Mouse (Mus musculus): ENCODE data around the gene Elf2. TPM values are rescaled to one million over a fixed set of nuclear protein-coding genes. Genes with fewer than 3 reads are reported as not detected.

Elf2 gene
- polyA plus RNA-seq, 1 experiment from 2014 or later, result 56.2 TPM

DNA sequence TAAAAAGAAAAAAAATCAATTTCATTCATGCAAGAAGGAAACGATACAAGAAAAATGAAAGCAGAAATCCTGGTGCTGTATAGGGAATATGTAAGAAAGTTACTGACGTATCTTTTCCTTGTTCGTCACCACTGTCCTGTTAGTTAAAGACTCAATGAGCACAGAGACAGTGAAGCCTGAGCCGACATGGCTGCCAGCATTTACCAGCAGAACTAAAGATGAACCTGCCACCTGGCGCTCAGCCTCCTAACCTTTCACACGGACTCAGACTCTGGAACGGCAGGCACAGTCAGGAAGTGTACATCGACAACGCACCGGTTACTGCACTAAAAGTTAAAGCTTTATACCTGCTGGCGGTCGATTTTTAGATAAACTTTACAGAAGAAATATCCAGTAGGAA lies 11.9 kb downstream of the Elf2 start:
- DNase-seq (ENCODE audit: low spot score), result no peak
- H3K36me3 ChIP-seq (ENCODE audit: insufficient read depth, low read length), result no peaks in the 10 kb centered on the region
- WGBS, result 72% methylated on average over 12 of the region's 12 CpGs

DNA sequence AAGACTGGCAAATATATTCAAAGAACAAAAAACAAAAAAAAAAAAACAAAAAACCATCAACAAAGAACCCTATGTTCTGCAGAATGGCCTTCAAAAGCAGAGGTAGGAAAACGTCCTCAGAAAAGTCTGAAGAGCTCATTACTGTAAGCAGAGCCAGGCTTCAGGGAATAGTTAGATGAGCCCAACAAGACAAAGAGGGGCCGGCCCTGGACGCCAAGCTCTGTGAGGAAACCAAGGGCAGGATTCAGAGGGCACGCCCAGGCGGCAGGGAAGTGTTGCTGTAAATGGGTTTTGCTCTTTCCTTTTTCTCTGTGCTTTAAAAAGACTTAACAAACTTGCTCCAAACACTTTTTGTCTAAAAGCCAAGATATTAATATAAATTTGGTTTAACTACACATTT lies 12.6 kb downstream of the Elf2 start:
- no peak overlapping the region for H3K27ac ChIP-seq
- 74% methylated on average over 5 of the region's 5 CpGs for WGBS
- H3K36me3 ChIP-seq (ENCODE audit: insufficient read depth, low read length), result 0 out of 2 replicates have a peak, but pooled peaks cover 4% of the 10 kb centered on the region
- H3K9me3 ChIP-seq (replicated peaks; ENCODE audit: low read length), result no peaks in the 10 kb centered on the region
- DNase-seq (ENCODE audit: low spot score), result no peak
- no peaks in the 10 kb centered on the region for H3K27me3 ChIP-seq (ENCODE audit: insufficient read depth, low read length)
- no peak for TF ChIP-seq CTCF (IDR thresholded peaks at IDR 0.05; ENCODE audit: low read depth)
- ATAC-seq (replicated peaks; ENCODE audit: low FRiP score, low read depth), result no peak
- H3K4me3 ChIP-seq (replicated peaks; ENCODE audit: low read depth, low read length), result no peak overlapping the region
- H3K4me2 ChIP-seq (ENCODE audit: low read length), result no peak overlapping the region
- H3K9ac ChIP-seq (ENCODE audit: low read depth, low read length), result no peak overlapping the region
- H3K4me1 ChIP-seq (replicated peaks; ENCODE audit: insufficient read depth, low read length), result no peaks in the 10 kb centered on the region

More for the DNA sequence above, 11.9 kb downstream of the Elf2 start:
- Histone ChIP-seq H3K4me2 (ENCODE audit: low read length) (no peak overlapping the region), H3K27me3 (ENCODE audit: insufficient read depth, low read length) (no peaks in the 10 kb centered on the region), H3K9ac (ENCODE audit: low read depth, low read length) (no peak overlapping the region), H3K4me1 (replicated peaks; ENCODE audit: insufficient read depth, low read length) (no peaks in the 10 kb centered on the region; the same call in 1 of the 2 replicates), H3K27ac (no peak overlapping the region), H3K4me3 (replicated peaks; ENCODE audit: low read depth, low read length) (no peak overlapping the region), H3K9me3 (replicated peaks; ENCODE audit: low read length) (no peaks in the 10 kb centered on the region)
- no peak for ATAC-seq (replicated peaks; ENCODE audit: low FRiP score, low read depth)
- no peak for TF ChIP-seq CTCF (IDR thresholded peaks at IDR 0.05; ENCODE audit: low read depth)

DNA sequence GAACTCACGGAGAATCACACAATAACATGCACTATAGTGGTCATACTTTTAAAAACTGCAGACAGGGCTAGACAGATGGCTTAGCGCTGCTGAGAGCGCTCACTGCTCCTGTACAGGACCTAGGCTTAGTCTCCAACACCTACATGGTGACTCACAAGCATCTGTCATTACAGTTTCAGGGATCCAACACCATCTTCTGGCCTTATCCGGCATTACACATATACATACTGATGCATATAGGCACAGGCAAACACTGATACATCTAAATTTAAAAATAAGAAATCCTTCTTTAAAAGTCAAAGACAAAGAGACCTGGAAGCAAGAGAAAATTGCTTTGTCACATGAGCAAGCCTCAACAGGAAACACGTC lies 13.1 kb downstream of the Elf2 start:
- no peak overlapping the region for H3K27ac ChIP-seq
- no peaks in the 10 kb centered on the region for H3K9me3 ChIP-seq (replicated peaks; ENCODE audit: low read length)
- ATAC-seq (replicated peaks; ENCODE audit: low FRiP score, low read depth), result no peak
- DNase-seq (ENCODE audit: low spot score), result no peak
- H3K36me3 ChIP-seq (ENCODE audit: insufficient read depth, low read length), result 0 out of 2 replicates have a peak, but pooled peaks cover 5% of the 10 kb centered on the region
- no peak overlapping the region for H3K4me3 ChIP-seq (replicated peaks; ENCODE audit: low read depth, low read length)
- H3K4me2 ChIP-seq (ENCODE audit: low read length), result no peak overlapping the region
- no peaks in the 10 kb centered on the region for H3K27me3 ChIP-seq (ENCODE audit: insufficient read depth, low read length)
- TF ChIP-seq CTCF (IDR thresholded peaks at IDR 0.05; ENCODE audit: low read depth), result peak; percentile 25; the same call in 1 of the 2 replicates
- WGBS, result 94% methylated on average over 5 of the region's 5 CpGs
- no peaks in the 10 kb centered on the region for H3K4me1 ChIP-seq (replicated peaks; ENCODE audit: insufficient read depth, low read length)
- H3K9ac ChIP-seq (ENCODE audit: low read depth, low read length), result no peak overlapping the region

DNA sequence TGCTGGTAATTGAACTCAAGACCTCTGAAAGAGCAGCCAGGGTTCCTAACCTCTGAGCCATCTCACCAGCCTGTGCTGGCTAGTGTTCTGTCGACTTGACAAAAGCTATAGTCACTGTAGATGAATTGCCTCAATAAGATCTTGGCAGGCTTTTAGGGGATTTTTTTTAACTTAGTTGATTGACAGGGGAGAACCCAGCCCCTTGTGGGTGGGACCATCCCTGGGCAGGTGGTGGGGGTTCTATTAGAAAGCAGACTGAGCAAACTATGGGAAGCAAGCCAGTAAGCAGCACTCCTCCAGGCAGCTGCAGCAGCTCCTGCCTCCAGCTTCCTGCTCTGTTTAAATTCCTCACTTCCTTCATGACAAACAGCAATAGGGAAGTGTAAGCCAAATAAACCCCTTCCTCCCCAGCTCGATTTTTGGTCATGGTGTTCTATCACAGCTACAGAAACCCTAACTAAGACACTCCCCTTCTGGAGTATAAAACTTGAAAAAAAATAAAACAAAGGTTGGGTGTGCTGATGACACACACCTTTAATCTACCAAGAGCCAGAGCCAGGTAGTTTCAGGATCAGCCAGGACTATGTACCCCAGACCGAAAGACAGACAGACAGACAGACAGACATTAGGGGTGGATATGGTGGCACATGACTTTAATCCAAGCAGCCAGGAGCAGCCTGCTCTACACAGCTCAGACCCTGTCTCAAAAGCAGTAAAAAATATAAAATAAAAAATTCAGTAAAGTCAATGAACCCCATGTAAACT lies 13.6 kb downstream of the Elf2 start:
- Histone ChIP-seq H3K27ac (no peak overlapping the region), H3K9ac (ENCODE audit: low read depth, low read length) (no peak overlapping the region), H3K4me3 (replicated peaks; ENCODE audit: low read depth, low read length) (no peak overlapping the region), H3K27me3 (ENCODE audit: insufficient read depth, low read length) (no peaks in the 10 kb centered on the region), H3K36me3 (ENCODE audit: insufficient read depth, low read length) (0 out of 2 replicates have a peak, but pooled peaks cover 5% of the 10 kb centered on the region), H3K4me1 (replicated peaks; ENCODE audit: insufficient read depth, low read length) (no peaks in the 10 kb centered on the region), H3K4me2 (ENCODE audit: low read length) (no peak overlapping the region), H3K9me3 (replicated peaks; ENCODE audit: low read length) (no peaks in the 10 kb centered on the region)
- ATAC-seq (replicated peaks; ENCODE audit: low FRiP score, low read depth), result no peak
- WGBS, result 55% methylated on average over 3 of the region's 3 CpGs
- no peak for TF ChIP-seq CTCF (IDR thresholded peaks at IDR 0.05; ENCODE audit: low read depth)
- peak; percentile 45 for DNase-seq (ENCODE audit: low spot score)

GRCm38 (mm10) chr3:51325475-51325874 lies 15.0 kb downstream of the Elf2 start:
- peak; percentile 26; the same call in 1 of the 2 replicates for TF ChIP-seq CTCF (IDR thresholded peaks at IDR 0.05; ENCODE audit: low read depth)
- Histone ChIP-seq H3K27me3 (ENCODE audit: insufficient read depth, low read length) (no peaks in the 10 kb centered on the region), H3K27ac (no peak overlapping the region), H3K4me1 (replicated peaks; ENCODE audit: insufficient read depth, low read length) (no peaks in the 10 kb centered on the region), H3K9me3 (replicated peaks; ENCODE audit: low read length) (no peaks in the 10 kb centered on the region), H3K4me3 (replicated peaks; ENCODE audit: low read depth, low read length) (no peak overlapping the region), H3K4me2 (ENCODE audit: low read length) (no peak overlapping the region), H3K36me3 (ENCODE audit: insufficient read depth, low read length) (0 out of 2 replicates have a peak, but pooled peaks cover 5% of the 10 kb centered on the region), H3K9ac (ENCODE audit: low read depth, low read length) (no peak overlapping the region)
- WGBS, result 94% methylated on average over 1 of the region's 1 CpGs
- no peak for ATAC-seq (replicated peaks; ENCODE audit: low FRiP score, low read depth)
- DNase-seq (ENCODE audit: low spot score), result no peak

- Histone ChIP-seq H3K4me3 (replicated peaks; ENCODE audit: low read depth, low read length) (no peak overlapping the region), H3K27me3 (ENCODE audit: insufficient read depth, low read length) (no peaks in the 10 kb centered on the region), H3K9me3 (replicated peaks; ENCODE audit: low read length) (no peaks in the 10 kb centered on the region), H3K4me2 (ENCODE audit: low read length) (no peak overlapping the region), H3K9ac (ENCODE audit: low read depth, low read length) (no peak overlapping the region), H3K27ac (no peak overlapping the region), H3K4me1 (replicated peaks; ENCODE audit: insufficient read depth, low read length) (no peaks in the 10 kb centered on the region), H3K36me3 (ENCODE audit: insufficient read depth, low read length) (0 out of 2 replicates have a peak, but pooled peaks cover 5% of the 10 kb centered on the region)
- no peak for ATAC-seq (replicated peaks; ENCODE audit: low FRiP score, low read depth)
- TF ChIP-seq CTCF (IDR thresholded peaks at IDR 0.05; ENCODE audit: low read depth), result no peak
- 93% methylated on average over 14 of the region's 14 CpGs for WGBS
- DNase-seq (ENCODE audit: low spot score), result no peak
Measured at GRCm38 (mm10) chr3:51323006-51323405, 17.5 kb downstream of the Elf2 start.
